Mouse (Mus musculus) lung, adult 2 months (tissue): ENCODE measurements around the gene Ralgapa1. TPM values are rescaled to one million over a fixed set of nuclear protein-coding genes. Genes with fewer than 3 reads are reported as not detected.
"Not testable (repeated sequence)": the region's sequence is repeated elsewhere in the genome, so short reads cannot be mapped to it uniquely, and the experiment has no call there.

ENCODE experiments used
- DNase-seq: peaks from one replicate; pipeline ENCODE4 v3.0.0; 2022
- H3K4me1 ChIP-seq: fragments of 200-500 bp; 2 replicates; pipeline ENCODE4 v1.6.1; 2011; ENCODE audit warnings: low read length; ENCODE audit not compliant: control insufficient read depth, insufficient read depth
- H3K4me3 ChIP-seq: fragments of 200-500 bp; replicated peaks from 2 replicates; pipeline ENCODE3; 2011; ENCODE audit warnings: low read depth, mild to moderate bottlenecking, control low read depth, low read length; ENCODE audit errors: extremely low read depth
- CTCF ChIP-seq: fragments of 200-500 bp; IDR thresholded peaks from 2 replicates; pipeline ENCODE4 v1.5.1; 2011; ENCODE audit warnings: mild to moderate bottlenecking, low read length, control low read depth; ENCODE audit not compliant: insufficient read depth
- POLR2A ChIP-seq: fragments of 200-500 bp; IDR thresholded peaks from 2 replicates; pipeline ENCODE4 v1.6.1; 2011; ENCODE audit warnings: low read depth, mild to moderate bottlenecking, control low read depth, low read length, borderline replicate concordance; ENCODE audit errors: extremely low read depth
- WGBS: fragments of 180-500 bp; shearing (Covaris S2); methylation state at CpG from one replicate; pipeline ENCODE4 v1.1.7; 2018; 5-methylcytosine and 5-hydroxymethylcytosine counted together
- polyA plus RNA-seq: library from polyadenylated mRNA; depleted of rRNA; stranded (reverse); fragments of >200 nt; gene quantifications from 2 replicates; pipeline ENCODE4 v1.2.3, GENCODE M21; 2012; rRNA removed

Ralgapa1 gene
- polyA plus RNA-seq, 1 experiment, result 23.2 TPM

- Histone ChIP-seq H3K4me3 (no peak overlapping the region), H3K4me1 (no peaks in the 10 kb centered on the region; the same call in 1 of the 2 replicates)
- DNase-seq, result no peak
- TF ChIP-seq CTCF, result no peak
- no peak for TF ChIP-seq POLR2A
- 87% methylated on average over 12 of the region's 12 CpGs for WGBS
These were observed 261.6 kb downstream of the Ralgapa1 start for GRCm38 (mm10) chr12:55559184-55559855.

- WGBS, result 81% methylated on average over 6 of the region's 6 CpGs
- Histone ChIP-seq H3K4me3 (no peak overlapping the region), H3K4me1 (no peaks in the 10 kb centered on the region; the same call in 1 of the 2 replicates)
- DNase-seq, result no peak
- TF ChIP-seq CTCF (no peak), POLR2A (no peak)
These were observed 263.1 kb downstream of the Ralgapa1 start for GRCm38 (mm10) chr12:55557866-55558265.

- not testable (repeated sequence) for DNase-seq, H3K4me3 ChIP-seq, H3K4me1 ChIP-seq
- 77% methylated on average over 6 of the region's 6 CpGs for WGBS
These were observed 266.1 kb downstream of the Ralgapa1 start for GRCm38 (mm10) chr12:55554901-55555300.

Other genes with a start within 250 kb of the Ralgapa1 start
- not detected in 2 replicates for gene Insm2, start 221.7 kb downstream of the Ralgapa1 start, polyA plus RNA-seq
- gene Brms1l, start 15.2 kb upstream of the Ralgapa1 start, polyA plus RNA-seq, result 15.3 and 16.5 TPM in 2 replicates